Mouse (Mus musculus): ENCODE data around the gene Krt77. TPM values are rescaled to one million over a fixed set of nuclear protein-coding genes. Genes with fewer than 3 reads are reported as not detected.

The Krt77 gene
- total RNA-seq, 1 experiment = not detected

GRCm38 (mm10) chr15:101873231-101873630, 3.7 kb upstream of the Krt77 start:
- no peak overlapping the region for H3K27ac ChIP-seq (ENCODE audit: insufficient read depth, low read depth, low read length, poor library complexity, severe bottlenecking)
- H3K36me3 ChIP-seq (ENCODE audit: control insufficient read depth, insufficient read depth, low read length, poor library complexity, severe bottlenecking) = no peaks in the 10 kb centered on the region
- no peak for TF ChIP-seq MAFK (IDR thresholded peaks at IDR 0.05; ENCODE audit: insufficient read depth, low read depth, low read length)
- no peak for TF ChIP-seq ZC3H11A (IDR thresholded peaks at IDR 0.05; ENCODE audit: borderline replicate concordance, low read depth, low read length)
- H3K4me1 ChIP-seq (ENCODE audit: control insufficient read depth in 2 of 2, insufficient read depth in 2 of 2, low read length in 2 of 2, poor library complexity in 1 of 2) = no peaks in the 10 kb centered on the region
- in situ Hi-C loops (cut with MboI; ENCODE audit: low sequenced_read_pairs in 2 of 2, unreplicated experiment in 2 of 2) = no loop called here
- no peak overlapping the region for H3K9ac ChIP-seq (ENCODE audit: insufficient read depth, low read depth, low read length, poor library complexity, severe bottlenecking)
- H3K4me3 ChIP-seq (ENCODE audit: insufficient read depth in 1 of 2, low read depth in 1 of 2, low read length in 2 of 2, poor library complexity in 1 of 2, severe bottlenecking in 1 of 2) = no peak overlapping the region
- no peaks in the 10 kb centered on the region for H3K9me3 ChIP-seq (ENCODE audit: control insufficient read depth, insufficient read depth, low read depth, low read length)
- DNase-seq (ENCODE audit: low read depth, low spot score) = no peak

- no peaks in the 10 kb centered on the region for H3K9me3 ChIP-seq (ENCODE audit: control insufficient read depth, insufficient read depth, low read depth, low read length)
- DNase-seq (ENCODE audit: low read depth, low spot score) = no peak
- H3K27ac ChIP-seq (ENCODE audit: insufficient read depth, low read depth, low read length, poor library complexity, severe bottlenecking) = no peak overlapping the region
- in situ Hi-C loops (cut with MboI; ENCODE audit: low sequenced_read_pairs in 2 of 2, unreplicated experiment in 2 of 2) = no loop called here
- H3K4me3 ChIP-seq (ENCODE audit: insufficient read depth in 1 of 2, low read depth in 1 of 2, low read length in 2 of 2, poor library complexity in 1 of 2, severe bottlenecking in 1 of 2) = no peak overlapping the region
- H3K36me3 ChIP-seq (ENCODE audit: control insufficient read depth, insufficient read depth, low read length, poor library complexity, severe bottlenecking) = no peaks in the 10 kb centered on the region
- TF ChIP-seq HCFC1 (IDR thresholded peaks at IDR 0.05; ENCODE audit: borderline replicate concordance, insufficient read depth, low read length) = no peak
- TF ChIP-seq ZNF384 (IDR thresholded peaks at IDR 0.05; ENCODE audit: low read depth, low read length) = no peak
- no peak for TF ChIP-seq CHD2 (IDR thresholded peaks at IDR 0.05; ENCODE audit: low read depth, low read length)
- no peak overlapping the region for H3K9ac ChIP-seq (ENCODE audit: insufficient read depth, low read depth, low read length, poor library complexity, severe bottlenecking)
- H3K4me1 ChIP-seq (ENCODE audit: control insufficient read depth in 2 of 2, insufficient read depth in 2 of 2, low read length in 2 of 2, poor library complexity in 1 of 2) = no peaks in the 10 kb centered on the region
These were observed 2.8 kb downstream of the Krt77 start for GRCm38 (mm10) chr15:101866754-101867153.

GRCm38 (mm10) chr15:101860421-101861130, 8.9 kb downstream of the Krt77 start:
- H3K4me1 ChIP-seq (ENCODE audit: control insufficient read depth in 2 of 2, insufficient read depth in 2 of 2, low read length in 2 of 2, poor library complexity in 1 of 2) = peaks cover 4 to 5% of the 10 kb centered on the region in 2 experiments; a peak in 2 of 4 replicates
- no peak for DNase-seq (ENCODE audit: low read depth, low spot score)
- in situ Hi-C loops (cut with MboI; ENCODE audit: low sequenced_read_pairs in 2 of 2, unreplicated experiment in 2 of 2) = no loop called here
- no peaks in the 10 kb centered on the region for H3K9me3 ChIP-seq (ENCODE audit: control insufficient read depth, insufficient read depth, low read depth, low read length)
- TF ChIP-seq MAFK (IDR thresholded peaks at IDR 0.05; ENCODE audit: insufficient read depth, low read depth, low read length) (no peak), CHD2 (IDR thresholded peaks at IDR 0.05; ENCODE audit: low read depth, low read length) (no peak), HCFC1 (IDR thresholded peaks at IDR 0.05; ENCODE audit: borderline replicate concordance, insufficient read depth, low read length) (no peak), ZNF384 (IDR thresholded peaks at IDR 0.05; ENCODE audit: low read depth, low read length) (no peak), ZC3H11A (IDR thresholded peaks at IDR 0.05; ENCODE audit: borderline replicate concordance, low read depth, low read length) (no peak)
- no peak overlapping the region for H3K4me3 ChIP-seq (ENCODE audit: insufficient read depth in 1 of 2, low read depth in 1 of 2, low read length in 2 of 2, poor library complexity in 1 of 2, severe bottlenecking in 1 of 2)
- no peak overlapping the region for H3K27ac ChIP-seq (ENCODE audit: insufficient read depth, low read depth, low read length, poor library complexity, severe bottlenecking)
- H3K9ac ChIP-seq (ENCODE audit: insufficient read depth, low read depth, low read length, poor library complexity, severe bottlenecking) = no peak overlapping the region
- H3K36me3 ChIP-seq (ENCODE audit: control insufficient read depth, insufficient read depth, low read length, poor library complexity, severe bottlenecking) = no peaks in the 10 kb centered on the region

GRCm38 (mm10) chr15:101859735-101860170, 9.8 kb downstream of the Krt77 start:
- TF ChIP-seq ZNF384 (IDR thresholded peaks at IDR 0.05; ENCODE audit: low read depth, low read length) (no peak), CHD2 (IDR thresholded peaks at IDR 0.05; ENCODE audit: low read depth, low read length) (no peak), MAFK (IDR thresholded peaks at IDR 0.05; ENCODE audit: insufficient read depth, low read depth, low read length) (no peak), HCFC1 (IDR thresholded peaks at IDR 0.05; ENCODE audit: borderline replicate concordance, insufficient read depth, low read length) (no peak)
- H3K27ac ChIP-seq (ENCODE audit: insufficient read depth, low read depth, low read length, poor library complexity, severe bottlenecking) = no peak overlapping the region
- H3K9me3 ChIP-seq (ENCODE audit: control insufficient read depth, insufficient read depth, low read depth, low read length) = no peaks in the 10 kb centered on the region

More at GRCm38 (mm10) chr15:101859735-101860170, 9.8 kb downstream of the Krt77 start:
- in situ Hi-C loops (cut with MboI; ENCODE audit: low sequenced_read_pairs in 2 of 2, unreplicated experiment in 2 of 2) = no loop called here
- H3K4me3 ChIP-seq (ENCODE audit: insufficient read depth in 1 of 2, low read depth in 1 of 2, low read length in 2 of 2, poor library complexity in 1 of 2, severe bottlenecking in 1 of 2) = peak overlapping the region; percentile 53 to 73
- H3K9ac ChIP-seq (ENCODE audit: insufficient read depth, low read depth, low read length, poor library complexity, severe bottlenecking) = peak overlapping the region; percentile 67
- H3K36me3 ChIP-seq (ENCODE audit: control insufficient read depth, insufficient read depth, low read length, poor library complexity, severe bottlenecking) = no peaks in the 10 kb centered on the region
- H3K4me1 ChIP-seq (ENCODE audit: control insufficient read depth in 2 of 2, insufficient read depth in 2 of 2, low read length in 2 of 2, poor library complexity in 1 of 2) = peaks cover 4 to 6% of the 10 kb centered on the region in 2 experiments; a peak in 2 of 4 replicates
- DNase-seq (ENCODE audit: low read depth, low spot score) = no peak

All from ES-E14 (cell line).